Mouse (Mus musculus): ENCODE data around the gene Cxcl13.
A peak's percentile ranks its signal among the peaks of the same experiment; 100 is the strongest.

Cxcl13 gene

DNA sequence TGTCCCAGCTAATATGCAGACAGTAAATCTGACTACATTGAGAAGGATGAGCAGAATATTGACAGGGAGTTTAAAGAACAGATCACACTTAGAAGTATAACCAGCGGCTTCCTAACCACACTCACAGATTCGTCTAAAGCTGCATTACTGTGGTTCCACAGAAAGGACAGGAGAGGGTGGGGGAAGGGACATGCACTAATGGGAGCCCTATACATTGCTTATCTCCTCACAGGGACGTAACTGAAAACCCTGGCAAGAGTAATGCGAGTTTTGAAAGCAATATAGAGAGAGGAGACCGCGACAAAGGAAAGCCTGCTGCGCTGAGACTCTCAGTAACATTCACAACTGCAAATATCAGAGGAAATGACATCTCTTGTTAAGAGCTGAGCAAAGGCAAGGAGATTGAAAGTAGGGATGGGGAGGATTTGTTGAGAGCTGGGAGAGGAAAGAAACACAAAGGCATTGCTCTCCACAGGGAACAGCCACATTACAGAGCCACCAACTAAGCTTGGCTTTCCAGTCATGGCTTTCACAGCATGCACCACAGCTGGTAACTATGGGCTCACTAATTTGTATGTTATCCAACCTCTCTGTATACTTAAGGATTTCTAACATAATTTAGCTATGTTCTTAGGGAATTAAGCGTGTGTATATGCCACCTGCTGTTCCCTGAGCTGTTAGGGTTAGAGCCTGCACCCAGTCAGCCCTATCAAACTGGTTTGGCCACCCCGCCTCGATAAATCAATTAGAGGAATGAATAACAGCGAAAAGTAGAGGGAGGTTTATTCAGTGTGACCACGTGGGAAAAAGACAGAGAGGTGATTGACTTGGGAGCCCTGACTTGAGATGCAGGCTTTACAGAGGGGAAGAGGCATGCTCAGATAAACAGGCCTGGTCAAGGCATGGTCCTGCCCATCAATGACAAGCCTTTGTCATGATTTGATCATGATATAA lies 34.9 kb downstream of the Cxcl13 start:
- DNase-seq: peak; percentile 13

DNA sequence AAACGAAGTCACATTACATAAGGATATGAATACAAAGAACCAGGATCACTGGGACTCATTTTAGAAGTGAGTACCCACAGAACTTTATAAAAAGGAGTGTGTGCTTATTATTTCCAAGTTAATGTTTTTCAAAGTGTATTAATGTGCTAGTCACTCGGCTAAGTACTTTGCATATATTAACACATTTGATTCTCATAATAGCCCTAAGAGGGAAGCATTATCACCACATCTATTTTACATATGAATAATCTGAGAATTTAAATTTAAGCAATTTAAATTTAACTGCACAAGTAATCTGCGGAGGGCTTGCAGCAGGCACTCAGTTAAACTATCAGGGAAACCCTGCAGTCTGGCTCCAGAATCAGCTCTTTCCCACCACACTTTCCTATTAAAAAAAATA lies 40.5 kb downstream of the Cxcl13 start:
- DNase-seq: no peak

DNA sequence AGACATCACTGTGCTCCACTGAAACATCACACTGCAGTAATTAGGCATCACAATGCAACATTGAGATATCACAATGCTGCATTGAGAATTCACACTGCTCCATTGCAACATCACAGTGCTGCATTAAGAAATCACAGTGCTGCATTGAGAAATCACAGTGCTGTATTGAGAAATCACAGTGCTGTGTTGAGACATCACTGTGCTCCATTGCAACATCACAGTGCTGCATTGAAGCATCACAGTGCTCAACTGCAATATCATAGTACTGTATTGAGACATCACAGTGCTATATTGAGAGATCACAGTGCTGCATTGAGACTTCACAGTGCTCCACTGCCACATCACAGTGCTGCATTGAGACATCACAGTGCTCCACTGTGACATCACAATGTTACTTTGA lies 46.6 kb downstream of the Cxcl13 start:
- DNase-seq: no peak

DNA sequence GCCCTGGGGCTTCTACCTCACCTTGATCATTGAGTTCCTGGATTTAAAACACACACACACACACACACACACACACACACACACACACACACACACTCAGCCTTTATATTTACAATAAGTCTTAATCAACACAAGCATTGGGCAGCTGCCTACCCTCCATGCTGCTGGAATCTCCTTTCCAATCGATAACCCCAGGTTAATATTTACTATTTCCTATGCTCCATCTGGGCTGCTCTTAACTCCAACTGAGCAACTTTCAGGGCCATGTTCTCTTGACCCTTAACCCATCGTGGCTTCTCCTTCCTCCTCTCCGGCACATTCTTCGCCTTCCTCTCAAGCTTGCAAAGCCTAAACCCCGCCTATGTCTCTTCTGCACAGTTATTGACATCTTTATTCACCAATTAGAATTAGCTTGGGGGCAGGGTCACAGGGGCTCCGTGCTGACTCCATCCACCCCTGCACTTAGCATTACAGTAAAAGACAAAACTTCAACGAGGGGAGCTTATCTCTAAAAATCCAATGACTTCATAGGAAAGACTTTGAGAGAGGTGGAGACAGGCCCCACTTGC lies 51.6 kb downstream of the Cxcl13 start:
- no peak for DNase-seq

DNA sequence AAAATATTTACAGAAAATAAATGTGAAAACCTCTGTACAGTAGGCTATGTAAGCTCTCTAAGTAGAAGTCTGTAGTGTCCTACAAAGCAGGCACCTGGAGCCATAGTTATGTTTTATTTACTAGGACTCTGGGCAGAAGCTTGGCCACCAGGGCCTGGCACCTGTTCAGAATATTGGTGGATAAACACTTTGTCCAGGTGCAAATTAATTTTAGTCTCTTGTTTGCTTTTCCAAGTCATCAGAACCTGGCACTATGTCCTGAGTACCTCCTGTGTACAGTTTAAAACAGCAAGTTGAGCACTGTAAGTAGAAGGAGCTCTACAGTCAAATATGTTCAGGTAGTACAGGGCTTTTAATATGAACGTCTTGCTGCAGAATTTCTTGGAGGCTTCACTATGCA lies 52.3 kb downstream of the Cxcl13 start:
- DNase-seq: no peak
